Mouse (Mus musculus) thymus, adult 2 months (tissue): ENCODE measurements around the gene Rere. TPM values are rescaled to one million over a fixed set of nuclear protein-coding genes. Genes with fewer than 3 reads are reported as not detected.

Experiments
- DNase-seq: peaks from one replicate; pipeline ENCODE4 v3.0.0; 2021
- H3K27ac ChIP-seq: fragments of 200-500 bp; 2 replicates; pipeline ENCODE4 v1.5.1; 2012; ENCODE audit warnings: low read length, control low read depth; ENCODE audit not compliant: control insufficient read depth, insufficient read depth
- H3K27me3 ChIP-seq: fragments of 200-500 bp; 2 replicates; pipeline ENCODE4 v1.6.1; 2012; ENCODE audit warnings: mild to moderate bottlenecking, low read length, moderate library complexity, mixed read lengths; ENCODE audit not compliant: control insufficient read depth, insufficient read depth
- H3K36me3 ChIP-seq: fragments of 200-500 bp; 2 replicates; pipeline ENCODE4 v1.6.1; 2012; ENCODE audit warnings: mild to moderate bottlenecking, low read length, moderate library complexity; ENCODE audit not compliant: control insufficient read depth, insufficient read depth
- H3K4me1 ChIP-seq: fragments of 200-500 bp; replicated peaks from 2 replicates; pipeline ENCODE4 v1.6.1; 2012; ENCODE audit warnings: low read length; ENCODE audit not compliant: control insufficient read depth, insufficient read depth
- H3K4me3 ChIP-seq: fragments of 200-500 bp; 2 replicates; pipeline ENCODE4 v1.5.1; 2012; ENCODE audit warnings: mild to moderate bottlenecking, low read length, control low read depth, moderate library complexity; ENCODE audit not compliant: control insufficient read depth, insufficient read depth
- CTCF ChIP-seq: fragments of 200-500 bp; IDR thresholded peaks from 2 replicates; pipeline ENCODE4 v1.5.1; 2012; ENCODE audit warnings: mild to moderate bottlenecking, control low read depth, low read length, moderate library complexity, borderline replicate concordance; ENCODE audit not compliant: control insufficient read depth, poor library complexity, insufficient read depth; ENCODE audit errors: extremely low read depth
- POLR2A ChIP-seq: fragments of 200-500 bp; IDR thresholded peaks from 2 replicates; pipeline ENCODE4 v1.6.1; 2012; ENCODE audit warnings: mild to moderate bottlenecking, low read length, control low read depth, moderate library complexity; ENCODE audit not compliant: control insufficient read depth, poor library complexity, insufficient read depth; ENCODE audit errors: extremely low read depth
- WGBS: fragments of 180-500 bp; shearing (Covaris S2); methylation state at CpG from one replicate; pipeline ENCODE4 v1.1.7; 2018; 5-methylcytosine and 5-hydroxymethylcytosine counted together
- polyA plus RNA-seq: library from polyadenylated mRNA; depleted of rRNA; stranded (reverse); fragments of >200 nt; gene quantifications from 2 replicates; pipeline ENCODE4 v1.2.3, GENCODE M21; 2012

The Rere gene
- polyA plus RNA-seq, 1 experiment = 52.5 TPM

GRCm38 (mm10) chr4:150624214-150624823 is 342.9 kb downstream of the Rere start:
- Histone ChIP-seq H3K27me3 (no peaks in the 10 kb centered on the region), H3K27ac (no peak overlapping the region), H3K4me1 (no peaks in the 10 kb centered on the region), H3K4me3 (no peak overlapping the region), H3K36me3 (no peaks in the 10 kb centered on the region)
- WGBS = 90% methylated on average over 11 of the region's 11 CpGs
- no peak for DNase-seq
- no peak for TF ChIP-seq CTCF
- TF ChIP-seq POLR2A = no peak

- Histone ChIP-seq H3K36me3 (no peaks in the 10 kb centered on the region), H3K4me1 (no peaks in the 10 kb centered on the region), H3K4me3 (no peak overlapping the region), H3K27me3 (no peaks in the 10 kb centered on the region), H3K27ac (no peak overlapping the region)
- DNase-seq = no peak
- WGBS = 78% methylated on average over 4 of the region's 4 CpGs
- no peak for TF ChIP-seq POLR2A
- no peak for TF ChIP-seq CTCF
Observed at GRCm38 (mm10) chr4:150624933-150625332, 343.5 kb downstream of the Rere start.

GRCm38 (mm10) chr4:150625425-150625824 is 344.0 kb downstream of the Rere start:
- WGBS = 72% methylated on average over 1 of the region's 1 CpGs
- Histone ChIP-seq H3K27ac (no peak overlapping the region), H3K4me3 (no peak overlapping the region), H3K27me3 (no peaks in the 10 kb centered on the region), H3K36me3 (no peaks in the 10 kb centered on the region), H3K4me1 (no peaks in the 10 kb centered on the region)
- DNase-seq = peak; percentile 33
- TF ChIP-seq POLR2A (no peak), CTCF (0 out of 2 replicates have a peak, but pooled peaks have one; percentile 30)

- Histone ChIP-seq H3K4me3 (no peak overlapping the region), H3K27me3 (no peaks in the 10 kb centered on the region), H3K4me1 (no peaks in the 10 kb centered on the region), H3K36me3 (no peaks in the 10 kb centered on the region), H3K27ac (no peak overlapping the region)
- TF ChIP-seq POLR2A = no peak
- peak; percentile 91 for TF ChIP-seq CTCF
- peak; percentile 84 for DNase-seq
- WGBS = 37% methylated on average over 6 of the region's 6 CpGs
Observed at GRCm38 (mm10) chr4:150625951-150626732, 344.7 kb downstream of the Rere start.

GRCm38 (mm10) chr4:150629266-150629665 is 347.8 kb downstream of the Rere start:
- Histone ChIP-seq H3K27me3 (no peaks in the 10 kb centered on the region), H3K4me1 (no peaks in the 10 kb centered on the region), H3K27ac (no peak overlapping the region), H3K36me3 (no peaks in the 10 kb centered on the region), H3K4me3 (no peak overlapping the region)
- 89% methylated on average over 11 of the region's 11 CpGs for WGBS
- TF ChIP-seq CTCF (no peak), POLR2A (no peak)
- no peak for DNase-seq

- 92% methylated on average over 10 of the region's 10 CpGs for WGBS
- TF ChIP-seq POLR2A (no peak), CTCF (no peak)
- Histone ChIP-seq H3K4me3 (no peak overlapping the region), H3K27me3 (no peaks in the 10 kb centered on the region), H3K36me3 (no peaks in the 10 kb centered on the region), H3K4me1 (no peaks in the 10 kb centered on the region), H3K27ac (no peak overlapping the region)
- DNase-seq = no peak
Observed at GRCm38 (mm10) chr4:150635568-150635967, 354.1 kb downstream of the Rere start.

GRCm38 (mm10) chr4:150636635-150637034 is 355.2 kb downstream of the Rere start:
- TF ChIP-seq POLR2A (no peak), CTCF (no peak)
- WGBS = 92% methylated on average over 6 of the region's 6 CpGs

More at GRCm38 (mm10) chr4:150636635-150637034, 355.2 kb downstream of the Rere start:
- H3K36me3 ChIP-seq = no peaks in the 10 kb centered on the region
- no peak overlapping the region for H3K27ac ChIP-seq
- no peaks in the 10 kb centered on the region for H3K27me3 ChIP-seq
- no peak overlapping the region for H3K4me3 ChIP-seq
- no peak for DNase-seq
- no peaks in the 10 kb centered on the region for H3K4me1 ChIP-seq
